Mouse (Mus musculus) stomach, postnatal 0 days (tissue): ENCODE results near the gene Cxcl2.

Experiments used
- CTCF ChIP-seq: IDR thresholded peaks from 2 replicates; pipeline ENCODE4 v1.5.1; 2016; ENCODE audit warnings: antibody characterized with exemption, low read depth, mild to moderate bottlenecking, moderate library complexity
- EP300 ChIP-seq: optimal IDR thresholded peaks from 2 replicates; pipeline ENCODE3; 2016; ENCODE audit warnings: antibody characterized with exemption

GRCm38 (mm10) chr5:90861876-90862375, 41.7 kb upstream of the Cxcl2 start:
- TF ChIP-seq EP300 = no peak
- TF ChIP-seq CTCF = no peak
